Mouse (Mus musculus) hindbrain, embryonic 11.5 days (tissue): ENCODE results near the gene Zmym2. TPM values are rescaled to one million over a fixed set of nuclear protein-coding genes. Genes with fewer than 3 reads are reported as not detected.
"Not testable (repeated sequence)": the region's sequence is repeated elsewhere in the genome, so short reads cannot be mapped to it uniquely, and the experiment has no call there.

Experiments used
- ATAC-seq: fragments of 200-750 bp; cut with Nextera tagmentation; 2 replicates; pipeline ENCODE4 v1.8.0; 2017; ENCODE audit warnings: mild to moderate bottlenecking, moderate TSS enrichment, moderate library complexity; ENCODE audit not compliant: low FRiP score
- DNase-seq: peaks from one replicate; pipeline ENCODE4 v3.0.0-alpha.2; 2015; ENCODE audit warnings: low spot score
- H3K27ac ChIP-seq: fragments of 300-500 bp; sonication (generic); 2 replicates; pipeline ENCODE4 v1.5.1; 2014; ENCODE audit warnings: mild to moderate bottlenecking, low read depth, low read length
- H3K27me3 ChIP-seq: fragments of 300-500 bp; sonication (generic); 2 replicates; pipeline ENCODE4 v1.6.1; 2014; ENCODE audit warnings: mild to moderate bottlenecking, low read length, moderate library complexity, mixed read lengths; ENCODE audit not compliant: control insufficient read depth, insufficient read depth
- H3K36me3 ChIP-seq: fragments of 300-500 bp; sonication (generic); 2 replicates; pipeline ENCODE4 v1.6.1; 2014; ENCODE audit warnings: mild to moderate bottlenecking, low read length, moderate library complexity, mixed read lengths; ENCODE audit not compliant: control insufficient read depth, insufficient read depth
- H3K4me1 ChIP-seq: fragments of 300-500 bp; sonication (generic); replicated peaks from 2 replicates; pipeline ENCODE4 v1.6.1; 2014; ENCODE audit warnings: low read length, mixed read lengths; ENCODE audit not compliant: control insufficient read depth, insufficient read depth
- H3K4me2 ChIP-seq: fragments of 300-500 bp; sonication (generic); replicated peaks from 2 replicates; pipeline ENCODE4 v1.6.1; 2014; ENCODE audit warnings: mild to moderate bottlenecking, low read depth, low read length
- H3K4me3 ChIP-seq: fragments of 300-500 bp; sonication (generic); 2 replicates; pipeline ENCODE4 v1.5.1; 2014; ENCODE audit warnings: low read depth, low read length
- H3K9ac ChIP-seq: fragments of 300-500 bp; sonication (generic); 2 replicates; pipeline ENCODE4 v1.6.1; 2014; ENCODE audit warnings: low read depth, low read length
- H3K9me3 ChIP-seq: fragments of 300-500 bp; sonication (generic); 2 replicates; pipeline ENCODE4 v1.6.1; 2016; ENCODE audit warnings: low read length; ENCODE audit not compliant: control insufficient read depth
- WGBS: fragments of 180-500 bp; shearing (Covaris S2); extraction: QIAGEN DNeasy Blood & Tissue Kit; methylation state at CpG from one replicate; pipeline ENCODE4 v1.1.7; 2014; 5-methylcytosine and 5-hydroxymethylcytosine counted together
- polyA plus RNA-seq: library from polyadenylated mRNA; unstranded; fragments of >200 nt; fragmentation: Nextera tagmentation; extraction: Ambion mirVana; gene quantifications from 2 replicates; pipeline ENCODE4 v1.2.1, GENCODE M21; 2014

Gene Zmym2
- polyA plus RNA-seq, 1 experiment from 2014 or later = 74.4 TPM

DNA sequence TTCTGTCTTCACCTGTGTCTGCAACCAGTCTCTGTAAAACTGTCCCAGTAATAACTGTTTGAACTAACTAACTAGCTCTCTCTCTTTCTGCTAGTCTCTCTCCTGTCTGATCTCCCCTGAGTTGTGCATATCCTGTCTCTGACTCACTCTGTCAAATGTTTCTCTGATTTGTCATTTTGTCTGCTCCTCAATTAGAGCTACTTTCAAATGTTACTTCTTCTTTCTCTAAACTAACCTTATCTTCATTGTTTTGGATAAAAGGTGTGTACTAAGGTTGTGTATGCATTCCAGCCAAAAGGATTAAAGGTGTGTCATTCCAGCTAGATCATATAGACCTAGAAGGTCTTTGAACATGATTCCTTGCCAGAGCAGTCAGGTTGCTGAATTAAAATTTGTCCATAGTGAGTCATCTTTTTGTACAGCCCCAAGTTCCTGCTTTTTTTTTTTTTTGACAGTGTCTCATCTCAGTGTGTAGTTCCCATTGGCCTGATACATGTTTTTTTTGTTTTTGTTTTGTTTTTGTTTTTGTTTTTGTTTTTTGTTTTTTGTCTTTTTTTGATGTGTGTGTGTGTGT, 10.8 kb upstream of the Zmym2 start:
- DNase-seq = no peak
- no peak overlapping the region for H3K27ac ChIP-seq
- ATAC-seq = no peak
- H3K4me3 ChIP-seq = no peak overlapping the region
- H3K4me2 ChIP-seq = no peak overlapping the region
- no peaks in the 10 kb centered on the region for H3K9me3 ChIP-seq
- no peaks in the 10 kb centered on the region for H3K4me1 ChIP-seq
- H3K36me3 ChIP-seq = no peaks in the 10 kb centered on the region
- no peak overlapping the region for H3K9ac ChIP-seq
- H3K27me3 ChIP-seq = no peaks in the 10 kb centered on the region

DNA sequence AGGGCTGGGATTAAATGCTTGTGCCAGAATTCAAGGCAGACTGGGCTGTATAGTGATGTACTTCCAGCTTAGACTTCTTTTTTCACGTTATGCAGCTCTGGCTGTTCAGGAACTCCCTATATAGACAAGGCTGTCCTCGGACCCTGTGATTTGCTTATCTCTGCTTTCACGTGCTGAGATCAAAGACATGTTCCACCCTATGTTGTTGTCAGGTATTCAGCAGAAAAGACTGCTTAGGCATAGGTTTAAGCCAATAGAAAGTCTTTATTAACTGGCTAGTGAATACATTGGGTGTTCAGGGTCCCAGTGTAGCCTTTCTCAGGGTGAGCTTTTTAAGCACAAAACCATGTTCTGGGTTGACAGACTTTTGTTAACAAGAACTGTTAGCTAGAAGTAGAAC, 5.2 kb upstream of the Zmym2 start:
- WGBS = 62% methylated on average over 3 of the region's 3 CpGs
- Histone ChIP-seq H3K4me3 (no peak overlapping the region), H3K36me3 (no peaks in the 10 kb centered on the region), H3K9me3 (no peaks in the 10 kb centered on the region), H3K9ac (no peak overlapping the region), H3K27ac (no peak overlapping the region), H3K27me3 (no peaks in the 10 kb centered on the region), H3K4me2 (no peak overlapping the region), H3K4me1 (no peaks in the 10 kb centered on the region)
- DNase-seq = no peak
- no peak for ATAC-seq

DNA sequence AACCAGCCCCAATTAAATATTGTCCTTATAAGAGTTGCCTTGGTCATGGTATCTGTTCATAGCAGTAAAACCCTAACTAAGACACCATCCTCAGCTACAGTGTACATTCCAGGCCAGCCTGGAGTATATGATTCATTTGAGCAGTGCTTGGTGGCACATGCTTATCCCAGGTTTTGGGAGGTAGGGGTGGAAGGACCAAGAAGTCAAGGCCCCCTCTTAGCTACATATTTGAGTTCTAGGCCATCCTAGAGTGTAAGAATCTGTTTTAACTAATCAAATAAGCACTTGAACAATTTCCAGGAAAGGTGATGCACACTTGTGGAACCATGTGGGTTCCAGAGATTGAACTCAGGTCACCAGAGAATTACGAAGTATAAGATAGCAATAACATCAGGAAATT, 3.0 kb upstream of the Zmym2 start:
- Histone ChIP-seq H3K27ac (no peak overlapping the region), H3K27me3 (no peaks in the 10 kb centered on the region), H3K9ac (no peak overlapping the region), H3K4me2 (no peak overlapping the region), H3K36me3 (no peaks in the 10 kb centered on the region), H3K4me1 (peaks cover 2% of the 10 kb centered on the region; the same call in 1 of the 2 replicates), H3K4me3 (no peak overlapping the region), H3K9me3 (no peaks in the 10 kb centered on the region)
- 88% methylated on average over 1 of the region's 1 CpGs for WGBS
- no peak for ATAC-seq
- DNase-seq = no peak

DNA sequence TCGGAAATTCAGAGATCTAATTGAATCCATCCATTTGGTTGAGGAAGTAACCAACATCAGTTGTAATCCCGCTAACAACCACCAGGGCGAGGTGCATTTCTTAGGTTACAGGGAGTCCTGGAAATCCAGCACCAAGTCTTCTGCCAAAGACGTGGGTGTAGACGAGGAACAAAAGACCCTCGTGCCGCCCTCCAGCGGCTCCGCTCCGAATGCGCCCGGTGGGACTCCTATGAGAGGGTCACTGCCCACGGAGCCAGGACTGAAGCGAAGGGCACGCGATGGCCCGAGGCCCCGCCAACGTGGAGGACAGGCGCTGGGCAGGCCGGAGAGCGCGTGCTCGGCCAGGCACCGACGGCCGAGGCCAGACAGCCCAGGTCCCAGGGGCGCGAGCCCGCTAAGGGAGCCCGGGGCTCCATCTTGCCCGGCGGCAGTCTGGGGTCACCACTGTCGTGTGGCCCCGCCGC, 1.1 kb upstream of the Zmym2 start:
- peak overlapping the region; percentile 56 for H3K4me2 ChIP-seq
- ATAC-seq (peak; percentile 50), DNase-seq (peak; percentile 91)
- H3K9me3 ChIP-seq = no peaks in the 10 kb centered on the region
- peaks cover 3% of the 10 kb centered on the region; the same call in 1 of the 2 replicates for H3K4me1 ChIP-seq
- no peaks in the 10 kb centered on the region for H3K36me3 ChIP-seq
- peak overlapping the region; percentile 61 for H3K9ac ChIP-seq
- 2% methylated on average over 35 of the region's 36 CpGs for WGBS
- H3K27ac ChIP-seq = peak overlapping the region; percentile 78
- H3K4me3 ChIP-seq = peak overlapping the region; percentile 41
- no peaks in the 10 kb centered on the region for H3K27me3 ChIP-seq

DNA sequence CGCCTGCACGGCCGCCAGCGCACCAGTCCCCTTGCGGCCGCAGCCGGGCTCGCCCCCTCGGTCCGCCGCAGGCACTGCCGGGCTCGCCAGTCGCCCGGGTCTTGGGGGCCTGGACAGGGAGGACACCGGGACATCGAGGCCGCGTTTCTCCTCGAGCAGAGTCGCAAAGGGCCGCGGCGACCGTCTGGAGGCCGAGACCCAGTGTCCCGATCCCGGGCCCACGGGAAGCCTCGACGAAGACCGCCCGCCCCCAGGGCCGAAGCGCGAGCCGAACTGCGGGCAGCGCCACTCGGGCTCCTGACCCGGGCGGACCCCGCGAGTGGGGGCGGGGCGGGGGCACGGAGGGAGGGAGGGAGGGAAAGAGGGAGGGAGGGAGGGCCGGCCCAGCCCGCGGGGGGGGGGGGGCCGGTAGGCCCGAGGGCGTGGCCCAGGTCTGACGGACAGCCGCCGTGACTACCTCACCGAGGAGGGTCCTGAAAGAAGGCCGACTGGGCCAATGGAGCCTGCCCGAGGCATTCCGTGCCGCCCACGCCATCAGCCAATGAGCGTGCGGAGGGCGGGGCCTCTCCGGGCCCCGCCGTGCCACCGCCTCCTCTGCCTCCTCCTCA, 363 bp upstream of the Zmym2 start:
- Histone ChIP-seq H3K4me2 (peak overlapping the region; percentile 56), H3K4me3 (peak overlapping the region; percentile 41), H3K9ac (peak overlapping the region; percentile 64), H3K27ac (peak overlapping the region; percentile 86)
- WGBS = 0% methylated on average over 8 of the region's 69 CpGs
- H3K4me1 ChIP-seq, H3K27me3 ChIP-seq, H3K9me3 ChIP-seq, H3K36me3 ChIP-seq: not testable (repeated sequence)
- peak; percentile 87 for DNase-seq
- ATAC-seq = peak; percentile 96

DNA sequence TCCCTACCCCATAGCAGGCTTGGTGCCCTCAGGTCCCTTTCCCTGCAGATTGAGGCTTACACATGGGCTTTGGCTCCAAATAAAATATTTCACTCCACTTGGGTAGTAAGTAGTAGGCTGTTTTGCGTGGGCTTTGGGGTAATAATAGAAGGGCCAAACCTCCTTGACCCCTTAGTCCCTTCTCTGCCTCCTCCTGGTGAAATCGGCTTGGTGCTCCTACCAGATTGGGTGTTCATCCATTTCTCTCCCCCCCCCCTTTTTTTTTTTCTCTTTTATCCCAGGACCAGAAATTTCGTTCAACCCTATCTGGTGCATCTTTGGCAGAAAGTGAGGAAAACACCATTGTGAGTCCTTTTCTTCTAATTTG, 1.0 kb downstream of the Zmym2 start:
- peak overlapping the region; percentile 84 for H3K4me3 ChIP-seq
- H3K27me3 ChIP-seq = no peaks in the 10 kb centered on the region
- no peak for DNase-seq
- 0% methylated on average over 3 of the region's 3 CpGs for WGBS
- H3K36me3 ChIP-seq = no peaks in the 10 kb centered on the region
- peak overlapping the region; percentile 99 for H3K27ac ChIP-seq
- no peaks in the 10 kb centered on the region for H3K9me3 ChIP-seq
- no peak for ATAC-seq
- H3K4me2 ChIP-seq = peak overlapping the region; percentile 41
- H3K9ac ChIP-seq = peak overlapping the region; percentile 93
- H3K4me1 ChIP-seq = peaks cover 3% of the 10 kb centered on the region; the same call in 1 of the 2 replicates

DNA sequence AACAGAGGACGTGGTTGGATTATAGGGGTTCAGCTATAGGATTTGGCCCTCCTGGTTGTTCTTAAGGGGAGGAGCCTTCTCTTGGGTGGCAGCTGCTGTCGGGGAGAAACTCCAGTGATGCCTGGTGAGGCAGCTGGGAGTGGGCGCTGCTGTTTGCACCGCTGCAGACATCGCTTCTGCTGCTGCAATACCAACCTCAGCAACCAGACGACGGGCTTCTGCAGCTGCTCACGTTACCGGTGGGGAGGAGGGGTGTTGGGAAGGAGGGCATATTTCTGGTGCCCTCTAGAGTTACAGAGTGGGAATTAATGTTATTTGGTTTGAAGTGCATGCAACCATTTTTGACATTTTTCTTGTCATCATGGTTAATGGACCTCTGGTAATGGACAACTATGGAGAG, 1.4 kb downstream of the Zmym2 start:
- Histone ChIP-seq H3K4me2 (peak overlapping the region; percentile 41), H3K4me3 (peak overlapping the region; percentile 84), H3K4me1 (peaks cover 3% of the 10 kb centered on the region; the same call in 1 of the 2 replicates), H3K36me3 (no peaks in the 10 kb centered on the region), H3K9ac (peak overlapping the region; percentile 93), H3K27ac (peak overlapping the region; percentile 99), H3K9me3 (no peaks in the 10 kb centered on the region), H3K27me3 (no peaks in the 10 kb centered on the region)
- WGBS = under 1% methylated on average over 9 of the region's 9 CpGs
- ATAC-seq (no peak; the same call in 1 of the 2 replicates), DNase-seq (peak; percentile 83)

DNA sequence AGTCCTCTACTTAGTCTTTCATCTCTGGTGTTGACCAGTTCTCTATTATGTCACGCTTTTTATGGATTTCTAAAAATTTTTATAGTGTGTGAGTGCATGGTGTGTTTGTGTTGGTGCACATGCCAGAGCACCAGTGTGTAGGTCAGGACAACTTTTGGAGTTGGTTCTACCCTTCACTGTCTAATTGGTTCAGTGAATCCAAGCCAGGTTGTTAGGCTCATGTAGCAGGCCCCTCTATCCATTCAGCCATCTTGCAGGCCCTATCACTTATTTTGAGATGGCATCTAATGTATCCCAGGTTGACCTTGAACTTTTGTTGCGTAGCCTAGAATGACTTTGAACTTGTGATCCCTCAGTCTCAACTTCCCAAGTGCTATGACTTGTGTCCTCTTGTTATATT, 2.0 kb downstream of the Zmym2 start:
- H3K9me3 ChIP-seq = no peaks in the 10 kb centered on the region
- H3K27me3 ChIP-seq = no peaks in the 10 kb centered on the region
- DNase-seq = no peak
- H3K4me2 ChIP-seq = peak overlapping the region; percentile 41
- peak overlapping the region; percentile 84 for H3K4me3 ChIP-seq
- ATAC-seq = no peak
- peaks cover 3% of the 10 kb centered on the region; the same call in 1 of the 2 replicates for H3K4me1 ChIP-seq
- no peaks in the 10 kb centered on the region for H3K36me3 ChIP-seq
- WGBS = 72% methylated on average over 2 of the region's 2 CpGs
- no peak overlapping the region for H3K9ac ChIP-seq
- H3K27ac ChIP-seq = no peak overlapping the region

DNA sequence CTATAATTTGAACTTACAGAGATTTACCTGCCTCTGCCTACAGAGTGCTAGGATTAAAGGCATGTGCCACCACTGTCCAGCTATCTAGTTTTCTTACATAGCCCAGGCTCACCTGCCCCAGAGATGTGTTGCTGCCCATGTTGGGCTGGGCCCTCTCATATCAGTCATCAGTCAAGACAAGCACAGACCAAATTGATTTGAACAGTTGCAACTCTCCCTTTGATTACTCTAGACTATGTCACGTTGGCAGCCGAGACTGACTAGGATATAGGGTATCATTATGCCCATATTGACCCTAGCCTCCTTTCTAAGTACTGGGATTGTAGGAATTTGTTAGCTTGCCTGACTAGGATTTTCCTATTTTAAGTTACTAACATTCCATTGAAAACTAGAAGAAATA, 8.0 kb downstream of the Zmym2 start:
- Histone ChIP-seq H3K27me3 (no peaks in the 10 kb centered on the region), H3K27ac (no peak overlapping the region), H3K36me3 (no peaks in the 10 kb centered on the region), H3K4me1 (no peaks in the 10 kb centered on the region), H3K9me3 (no peaks in the 10 kb centered on the region), H3K9ac (no peak overlapping the region), H3K4me2 (no peak overlapping the region), H3K4me3 (no peak overlapping the region)
- DNase-seq (no peak), ATAC-seq (no peak)
- 91% methylated on average over 2 of the region's 2 CpGs for WGBS
